Mouse (Mus musculus): ENCODE measurements around the gene Omp. TPM values are rescaled to one million over a fixed set of nuclear protein-coding genes. Genes with fewer than 3 reads are reported as not detected.
A peak's percentile ranks its signal among the peaks of the same experiment; 100 is the strongest.

The Omp gene
- polyA plus RNA-seq, 1 experiment from 2014 or later = 0.62 TPM

DNA sequence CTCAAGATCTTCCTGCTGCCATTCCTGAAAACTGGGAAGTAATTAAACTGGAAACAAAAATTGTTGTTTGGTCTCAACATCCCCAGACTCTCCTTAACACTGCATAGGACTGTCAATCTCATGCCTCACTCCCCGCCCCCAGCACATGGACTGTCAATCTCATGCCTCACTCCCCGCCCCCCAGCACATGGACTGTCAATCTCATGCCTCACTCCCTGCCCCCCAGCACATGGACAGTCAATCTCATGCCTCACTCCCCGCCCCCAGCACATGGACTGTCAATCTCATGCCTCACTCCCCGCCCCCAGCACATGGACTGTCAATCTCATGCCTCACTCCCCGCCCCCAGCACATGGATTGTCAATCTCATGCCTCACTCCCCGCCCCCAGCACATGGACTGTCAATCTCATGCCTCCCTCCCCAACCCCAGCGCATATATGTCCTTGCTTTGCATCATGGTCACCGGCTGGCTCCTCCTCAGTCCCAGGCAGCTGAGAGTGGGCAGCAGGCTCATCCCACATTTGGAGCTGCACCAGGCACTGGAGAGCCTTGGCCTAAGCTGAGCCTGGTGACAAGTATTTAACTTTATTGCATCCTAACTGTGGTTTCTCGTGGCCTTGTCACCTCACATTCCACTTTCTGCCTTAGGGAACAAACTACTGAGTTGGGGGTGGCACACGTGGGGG, 3.6 kb upstream of the Omp start:
- no peak for ATAC-seq (ENCODE audit: low FRiP score, low read depth)
- 71% methylated on average over 10 of the region's 10 CpGs for WGBS

DNA sequence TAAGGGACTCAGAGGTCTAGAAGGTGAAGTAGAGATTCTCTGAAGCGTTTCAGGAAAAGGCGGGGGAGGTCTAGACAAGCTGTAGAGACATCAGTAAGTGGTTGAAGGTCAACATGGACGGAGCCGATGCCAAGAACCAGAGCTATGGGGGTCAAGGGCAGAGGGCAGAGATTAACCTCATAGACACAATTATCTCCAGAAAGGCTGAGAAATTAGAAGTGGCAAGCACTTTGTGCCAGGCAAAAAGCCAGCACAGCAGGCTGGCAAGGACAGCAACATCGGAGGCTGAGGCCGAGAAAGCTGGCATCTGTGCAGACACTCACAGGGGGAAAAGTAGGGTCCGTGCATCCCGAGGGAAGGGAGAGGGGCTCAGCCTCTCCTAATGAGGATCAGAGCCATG, 2.5 kb upstream of the Omp start:
- Histone ChIP-seq H3K36me3 (no peaks in the 10 kb centered on the region), H3K27me3 (no peaks in the 10 kb centered on the region), H3K9ac (no peak overlapping the region), H3K4me3 (no peak overlapping the region), H3K9me3 (no peaks in the 10 kb centered on the region), H3K27ac (replicated peaks) (0 out of 2 replicates have a peak overlapping the region, but pooled peaks have one; percentile 20), H3K4me1 (replicated peaks) (peaks cover 27% of the 10 kb centered on the region), H3K4me2 (no peak overlapping the region)
- ATAC-seq (ENCODE audit: low FRiP score, low read depth) = no peak
- 69% methylated on average over 8 of the region's 8 CpGs for WGBS

More for the DNA sequence above, 3.6 kb upstream of the Omp start:
- no peak overlapping the region for H3K4me3 ChIP-seq
- H3K9ac ChIP-seq = no peak overlapping the region
- H3K27me3 ChIP-seq = no peaks in the 10 kb centered on the region
- H3K27ac ChIP-seq (replicated peaks) = no peak overlapping the region
- H3K36me3 ChIP-seq = no peaks in the 10 kb centered on the region
- peaks cover 24% of the 10 kb centered on the region for H3K4me1 ChIP-seq (replicated peaks)
- no peaks in the 10 kb centered on the region for H3K9me3 ChIP-seq
- no peak overlapping the region for H3K4me2 ChIP-seq

DNA sequence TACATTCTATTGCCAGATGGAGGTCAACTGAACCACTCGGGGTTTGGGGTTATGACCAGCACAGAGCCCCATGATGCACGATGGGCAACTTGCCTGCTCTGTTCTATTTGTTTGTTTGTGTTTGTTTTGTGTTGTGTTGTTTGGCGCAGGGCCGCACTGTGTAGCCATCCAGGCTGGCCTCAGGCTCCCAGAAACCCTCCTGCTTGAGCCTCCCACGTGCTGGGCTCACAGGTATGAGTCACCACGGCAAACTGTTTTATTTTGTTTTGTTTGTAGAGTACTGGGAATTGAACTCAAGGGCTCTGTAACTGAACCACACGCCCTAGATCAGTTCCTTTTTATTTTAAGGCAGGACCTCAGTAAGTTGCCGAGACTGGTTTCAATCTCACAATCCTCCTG, 1.1 kb upstream of the Omp start:
- WGBS = 82% methylated on average over 8 of the region's 8 CpGs
- Histone ChIP-seq H3K27me3 (no peaks in the 10 kb centered on the region), H3K36me3 (no peaks in the 10 kb centered on the region), H3K9ac (no peak overlapping the region), H3K9me3 (no peaks in the 10 kb centered on the region), H3K4me1 (replicated peaks) (peaks cover 26% of the 10 kb centered on the region), H3K4me3 (no peak overlapping the region), H3K27ac (replicated peaks) (no peak overlapping the region), H3K4me2 (no peak overlapping the region)
- ATAC-seq (ENCODE audit: low FRiP score, low read depth) = no peak

DNA sequence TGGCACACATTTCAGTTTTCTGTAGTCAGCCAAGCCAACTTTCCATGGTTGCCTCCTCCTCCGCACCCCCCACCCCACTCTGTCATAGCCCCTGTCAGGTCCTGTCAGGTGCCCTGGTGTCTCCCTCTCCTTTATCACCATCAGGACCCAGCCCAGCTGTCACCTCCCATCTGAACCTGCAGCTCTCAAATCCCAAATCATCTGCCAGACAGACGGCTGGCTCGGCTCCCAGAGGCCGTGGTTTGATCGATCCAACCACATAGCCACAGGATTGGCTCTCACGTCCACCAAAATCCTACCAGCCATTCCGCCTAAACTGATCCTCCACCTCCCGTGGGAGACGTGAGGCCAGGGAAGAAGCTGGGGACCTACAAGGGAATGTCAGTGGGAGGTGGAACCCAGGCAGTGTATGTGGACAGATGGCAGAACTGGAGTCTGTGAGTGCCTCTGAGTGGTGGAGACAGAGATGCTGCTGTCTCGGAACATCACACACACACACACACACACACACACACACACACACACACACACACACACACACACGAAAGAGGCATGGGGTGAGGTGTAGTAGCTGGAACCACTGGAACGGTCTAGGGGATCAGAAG, 642 bp upstream of the Omp start:
- 73% methylated on average over 12 of the region's 12 CpGs for WGBS

GRCm38 (mm10) chr7:98142648-98143047, 2.7 kb downstream of the Omp start:
- WGBS = 68% methylated on average over 3 of the region's 3 CpGs
- ATAC-seq (ENCODE audit: low FRiP score, low read depth) = no peak
- no peak overlapping the region for H3K27ac ChIP-seq (replicated peaks)
- H3K4me2 ChIP-seq = no peak overlapping the region
- peaks cover 23% of the 10 kb centered on the region for H3K4me1 ChIP-seq (replicated peaks)
- no peak overlapping the region for H3K9ac ChIP-seq
- H3K27me3 ChIP-seq = no peaks in the 10 kb centered on the region
- no peak overlapping the region for H3K4me3 ChIP-seq
- H3K9me3 ChIP-seq = no peaks in the 10 kb centered on the region
- no peaks in the 10 kb centered on the region for H3K36me3 ChIP-seq

More for the DNA sequence above, 642 bp upstream of the Omp start:
- no peak for ATAC-seq (ENCODE audit: low FRiP score, low read depth)
- Histone ChIP-seq H3K36me3 (no peaks in the 10 kb centered on the region), H3K9ac (no peak overlapping the region), H3K27me3 (no peaks in the 10 kb centered on the region), H3K27ac (replicated peaks) (no peak overlapping the region), H3K4me3 (no peak overlapping the region), H3K9me3 (no peaks in the 10 kb centered on the region), H3K4me1 (replicated peaks) (peaks cover 29% of the 10 kb centered on the region), H3K4me2 (no peak overlapping the region)

DNA sequence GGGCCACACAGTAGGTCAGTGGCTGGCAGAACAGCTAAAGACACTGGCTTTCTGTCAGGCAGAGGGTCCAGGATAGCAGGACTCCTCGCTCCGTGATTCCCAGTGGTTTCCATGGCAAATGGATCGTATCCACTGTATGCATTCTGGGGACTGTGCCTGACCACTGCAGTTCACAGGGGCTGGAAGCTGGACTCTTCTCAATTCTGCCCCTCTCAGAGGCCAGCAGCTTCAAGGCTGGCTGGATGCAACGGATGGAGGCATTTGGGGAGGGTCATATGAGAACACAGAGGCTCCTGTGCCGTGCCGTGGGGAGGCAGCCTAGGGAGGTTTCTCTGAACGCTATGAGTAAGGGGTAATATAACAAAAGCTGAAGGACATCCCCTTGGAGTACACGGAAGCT, 3.1 kb downstream of the Omp start:
- Histone ChIP-seq H3K4me2 (no peak overlapping the region), H3K9ac (no peak overlapping the region), H3K4me1 (replicated peaks) (peaks cover 24% of the 10 kb centered on the region), H3K36me3 (no peaks in the 10 kb centered on the region), H3K27me3 (no peaks in the 10 kb centered on the region), H3K4me3 (no peak overlapping the region), H3K27ac (replicated peaks) (no peak overlapping the region), H3K9me3 (no peaks in the 10 kb centered on the region)
- ATAC-seq (ENCODE audit: low FRiP score, low read depth) = peak; percentile 17
- 32% methylated on average over 8 of the region's 8 CpGs for WGBS

GRCm38 (mm10) chr7:98141206-98141605, 4.1 kb downstream of the Omp start:
- H3K4me3 ChIP-seq = no peak overlapping the region
- H3K4me1 ChIP-seq (replicated peaks) = peaks cover 24% of the 10 kb centered on the region
- H3K27me3 ChIP-seq = no peaks in the 10 kb centered on the region
- peak overlapping the region; percentile 44; the same call in 1 of the 2 replicates for H3K27ac ChIP-seq (replicated peaks)
- H3K36me3 ChIP-seq = no peaks in the 10 kb centered on the region
- H3K4me2 ChIP-seq = no peak overlapping the region
- 45% methylated on average over 3 of the region's 3 CpGs for WGBS
- no peak overlapping the region for H3K9ac ChIP-seq
- no peak for ATAC-seq (ENCODE audit: low FRiP score, low read depth)
- H3K9me3 ChIP-seq = no peaks in the 10 kb centered on the region

DNA sequence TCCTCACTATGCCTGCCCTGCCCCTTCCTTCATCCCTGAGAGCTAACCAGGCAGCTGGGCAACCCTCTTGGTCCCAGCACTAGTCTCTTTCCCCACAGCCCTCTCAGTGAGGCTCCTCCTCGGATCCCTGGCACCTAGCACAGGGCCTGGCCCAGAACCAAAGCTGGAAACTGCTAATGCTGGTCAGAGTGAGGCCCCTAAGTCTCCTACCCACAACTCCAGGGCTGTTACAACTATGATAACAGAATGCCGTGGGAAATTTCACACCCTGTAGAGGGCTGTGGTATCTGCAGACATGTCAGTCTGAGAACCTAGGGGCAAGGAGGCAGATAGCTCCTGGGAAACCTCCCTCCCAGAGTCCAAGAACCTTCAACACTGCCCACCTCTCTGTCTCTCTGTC, 4.7 kb downstream of the Omp start:
- Histone ChIP-seq H3K36me3 (no peaks in the 10 kb centered on the region), H3K9me3 (no peaks in the 10 kb centered on the region), H3K9ac (no peak overlapping the region), H3K4me2 (no peak overlapping the region), H3K27me3 (no peaks in the 10 kb centered on the region), H3K4me1 (replicated peaks) (peaks cover 24% of the 10 kb centered on the region), H3K27ac (replicated peaks) (no peak overlapping the region), H3K4me3 (no peak overlapping the region)
- 43% methylated on average over 2 of the region's 2 CpGs for WGBS
- ATAC-seq (ENCODE audit: low FRiP score, low read depth) = 0 out of 2 replicates have a peak, but pooled peaks have one; percentile 8

DNA sequence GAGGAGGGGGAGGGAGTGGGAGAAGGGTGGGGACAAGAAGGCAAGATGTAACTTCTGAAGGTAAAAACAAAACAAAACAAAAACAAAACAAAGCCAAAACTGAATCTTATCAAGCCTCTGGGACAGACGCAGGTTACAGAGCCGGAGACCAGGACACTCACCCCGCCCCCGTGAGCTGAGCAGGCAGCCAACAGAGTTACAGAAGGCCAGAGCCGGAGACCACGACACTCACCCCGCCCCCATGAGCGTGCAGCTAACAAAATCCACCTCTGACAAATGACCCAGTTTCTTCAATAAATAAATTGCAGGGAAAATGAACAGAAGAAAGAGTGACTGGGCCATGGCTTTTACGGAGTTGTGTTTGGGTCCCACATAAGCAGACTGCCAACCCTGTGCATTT, 6.1 kb downstream of the Omp start:
- peaks cover 24% of the 10 kb centered on the region for H3K4me1 ChIP-seq (replicated peaks)
- no peak overlapping the region for H3K27ac ChIP-seq (replicated peaks)
- peaks cover 8% of the 10 kb centered on the region for H3K36me3 ChIP-seq
- no peaks in the 10 kb centered on the region for H3K9me3 ChIP-seq
- 16% methylated on average over 9 of the region's 9 CpGs for whole genome bisulfite sequencing
- no peak overlapping the region for H3K4me3 ChIP-seq
- no peak overlapping the region for H3K9ac ChIP-seq
- no peaks in the 10 kb centered on the region for H3K27me3 ChIP-seq
- no peak overlapping the region for H3K4me2 ChIP-seq
- ATAC-seq (ENCODE audit: low FRiP score, low read depth) = no peak

- Histone ChIP-seq H3K4me3 (no peak overlapping the region), H3K4me1 (replicated peaks) (peaks cover 21% of the 10 kb centered on the region), H3K27me3 (no peaks in the 10 kb centered on the region), H3K36me3 (peaks cover 8% of the 10 kb centered on the region), H3K4me2 (no peak overlapping the region), H3K27ac (replicated peaks) (no peak overlapping the region), H3K9ac (no peak overlapping the region), H3K9me3 (no peaks in the 10 kb centered on the region)
- no peak for ATAC-seq (ENCODE audit: low FRiP score, low read depth)
- 67% methylated on average over 2 of the region's 2 CpGs for WGBS
Measured at GRCm38 (mm10) chr7:98137995-98138394, 7.3 kb downstream of the Omp start.

GRCm38 (mm10) chr7:98137583-98137982, 7.7 kb downstream of the Omp start:
- H3K4me1 ChIP-seq (replicated peaks) = peaks cover 21% of the 10 kb centered on the region
- H3K9ac ChIP-seq = no peak overlapping the region
- H3K27ac ChIP-seq (replicated peaks) = no peak overlapping the region
- no peaks in the 10 kb centered on the region for H3K27me3 ChIP-seq
- H3K9me3 ChIP-seq = no peaks in the 10 kb centered on the region
- H3K36me3 ChIP-seq = peaks cover 8% of the 10 kb centered on the region
- 44% methylated on average over 3 of the region's 3 CpGs for WGBS
- H3K4me2 ChIP-seq = no peak overlapping the region
- ATAC-seq (ENCODE audit: low FRiP score, low read depth) = no peak
- no peak overlapping the region for H3K4me3 ChIP-seq

DNA sequence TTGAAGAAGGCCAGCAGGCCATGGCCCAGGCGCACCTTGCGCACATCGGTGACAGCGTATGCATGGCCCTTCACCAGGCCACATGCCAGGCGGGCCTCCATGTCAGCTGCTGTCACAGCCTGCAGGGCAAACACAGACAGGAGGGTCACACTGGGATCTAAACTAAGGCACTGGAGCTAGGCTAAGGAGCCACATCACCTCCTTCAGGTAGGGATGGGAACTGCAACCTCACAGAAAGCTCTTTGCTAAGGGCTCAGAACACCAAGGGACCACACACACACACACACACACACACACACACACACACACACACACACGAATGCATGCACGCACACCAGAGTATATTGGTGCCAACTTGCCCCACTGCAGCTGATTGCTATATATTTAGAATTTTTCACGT, 13.6 kb downstream of the Omp start:
- peaks cover 16% of the 10 kb centered on the region for H3K36me3 ChIP-seq
- no peak for ATAC-seq (ENCODE audit: low FRiP score, low read depth)

More for the DNA sequence above, 13.6 kb downstream of the Omp start:
- Histone ChIP-seq H3K4me3 (no peak overlapping the region), H3K27me3 (no peaks in the 10 kb centered on the region), H3K4me2 (no peak overlapping the region), H3K27ac (replicated peaks) (no peak overlapping the region), H3K9me3 (no peaks in the 10 kb centered on the region), H3K9ac (no peak overlapping the region), H3K4me1 (replicated peaks) (no peaks in the 10 kb centered on the region)
- 95% methylated on average over 8 of the region's 8 CpGs for WGBS

Data from hindbrain, embryonic 15.5 days (tissue).